Mouse (Mus musculus): ENCODE results near the gene Mrpl1. TPM values are rescaled to one million over a fixed set of nuclear protein-coding genes. Genes with fewer than 3 reads are reported as not detected.

The Mrpl1 gene
- polyA plus RNA-seq, 1 experiment from 2014 or later, result 18.5 TPM

GRCm38 (mm10) chr5:96221812-96222585 lies 12.7 kb downstream of the Mrpl1 start:
- no peaks in the 10 kb centered on the region for H3K9me3 ChIP-seq (ENCODE audit: control insufficient read depth, low read length)
- H3K4me3 ChIP-seq (replicated peaks; ENCODE audit: low read length), result no peak overlapping the region
- peaks cover 19% of the 10 kb centered on the region for H3K36me3 ChIP-seq (replicated peaks; ENCODE audit: control insufficient read depth, insufficient read depth)
- WGBS, result 59% methylated on average over 5 of the region's 5 CpGs
- H3K9ac ChIP-seq, result no peak overlapping the region
- H3K27ac ChIP-seq, result no peak overlapping the region
- no peak overlapping the region for H3K4me2 ChIP-seq (replicated peaks)
- ATAC-seq (ENCODE audit: low FRiP score) (peak; percentile 55; the same call in 1 of the 2 replicates), DNase-seq (ENCODE audit: low spot score) (no peak)
- H3K4me1 ChIP-seq (replicated peaks; ENCODE audit: control insufficient read depth, insufficient read depth, low read length), result no peaks in the 10 kb centered on the region; the same call in 1 of the 2 replicates
- no peaks in the 10 kb centered on the region for H3K27me3 ChIP-seq (ENCODE audit: control insufficient read depth, insufficient read depth, low read length)

DNA sequence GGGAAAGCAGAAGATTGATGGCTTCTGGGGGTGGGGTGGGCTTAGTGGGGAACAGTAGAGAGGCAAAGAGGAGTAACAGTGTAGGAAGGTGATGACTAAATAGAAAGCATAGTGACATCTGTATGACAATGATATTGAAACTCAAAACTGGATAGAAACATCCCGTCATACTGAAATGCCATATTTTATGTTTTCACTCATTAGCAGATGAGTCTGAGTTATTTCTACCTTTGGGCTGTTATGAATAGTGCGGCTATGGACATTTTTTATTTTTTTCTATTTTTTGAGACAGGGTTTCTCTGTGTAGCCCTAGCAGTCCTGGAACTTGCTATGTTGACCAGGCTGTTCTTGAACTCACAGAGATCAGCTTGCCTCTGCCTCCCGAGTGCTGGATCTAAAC lies 13.7 kb downstream of the Mrpl1 start:
- no peaks in the 10 kb centered on the region; the same call in 1 of the 2 replicates for H3K4me1 ChIP-seq (replicated peaks; ENCODE audit: control insufficient read depth, insufficient read depth, low read length)
- no peak overlapping the region for H3K9ac ChIP-seq
- no peaks in the 10 kb centered on the region for H3K27me3 ChIP-seq (ENCODE audit: control insufficient read depth, insufficient read depth, low read length)
- no peak overlapping the region for H3K27ac ChIP-seq
- H3K9me3 ChIP-seq (ENCODE audit: control insufficient read depth, low read length), result no peaks in the 10 kb centered on the region
- peaks cover 19% of the 10 kb centered on the region for H3K36me3 ChIP-seq (replicated peaks; ENCODE audit: control insufficient read depth, insufficient read depth)
- H3K4me3 ChIP-seq (replicated peaks; ENCODE audit: low read length), result no peak overlapping the region
- WGBS, result 98% methylated on average over 3 of the region's 3 CpGs
- no peak for ATAC-seq (ENCODE audit: low FRiP score)
- no peak for DNase-seq (ENCODE audit: low spot score)
- no peak overlapping the region for H3K4me2 ChIP-seq (replicated peaks)

GRCm38 (mm10) chr5:96226490-96226889 lies 17.2 kb downstream of the Mrpl1 start:
- no peak overlapping the region for H3K27ac ChIP-seq
- DNase-seq (ENCODE audit: low spot score) (no peak), ATAC-seq (ENCODE audit: low FRiP score) (no peak)
- peaks cover 38% of the 10 kb centered on the region for H3K36me3 ChIP-seq (replicated peaks; ENCODE audit: control insufficient read depth, insufficient read depth)
- H3K4me3 ChIP-seq (replicated peaks; ENCODE audit: low read length), result no peak overlapping the region
- 91% methylated on average over 8 of the region's 8 CpGs for WGBS
- no peak overlapping the region for H3K9ac ChIP-seq
- no peak overlapping the region for H3K4me2 ChIP-seq (replicated peaks)
- no peaks in the 10 kb centered on the region for H3K9me3 ChIP-seq (ENCODE audit: control insufficient read depth, low read length)
- H3K4me1 ChIP-seq (replicated peaks; ENCODE audit: control insufficient read depth, insufficient read depth, low read length), result no peaks in the 10 kb centered on the region; the same call in 1 of the 2 replicates
- no peaks in the 10 kb centered on the region for H3K27me3 ChIP-seq (ENCODE audit: control insufficient read depth, insufficient read depth, low read length)

DNA sequence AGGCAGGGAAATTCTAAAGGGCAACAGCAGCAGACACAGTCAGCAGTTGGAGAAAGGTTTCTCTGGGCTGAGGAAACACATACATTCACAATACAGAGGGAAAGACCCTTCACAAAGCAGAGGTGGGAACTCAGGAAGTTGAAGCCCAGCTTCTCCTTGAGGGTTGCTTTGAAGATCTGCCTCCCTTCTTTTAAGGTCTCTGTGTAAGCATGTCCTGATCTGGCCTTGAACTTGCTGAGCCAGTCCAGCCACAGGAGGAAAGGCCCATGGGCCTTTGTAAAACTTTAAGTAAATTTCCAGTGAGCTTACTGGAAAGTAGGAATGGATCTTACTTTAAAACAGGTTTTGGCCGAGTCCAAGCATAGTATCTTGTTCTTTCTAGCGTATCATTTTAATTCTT lies 19.7 kb downstream of the Mrpl1 start:
- H3K9me3 ChIP-seq (ENCODE audit: control insufficient read depth, low read length), result no peaks in the 10 kb centered on the region
- no peak overlapping the region for H3K4me2 ChIP-seq (replicated peaks)
- H3K9ac ChIP-seq, result no peak overlapping the region
- H3K36me3 ChIP-seq (replicated peaks; ENCODE audit: control insufficient read depth, insufficient read depth), result peaks cover 48% of the 10 kb centered on the region
- H3K27me3 ChIP-seq (ENCODE audit: control insufficient read depth, insufficient read depth, low read length), result no peaks in the 10 kb centered on the region
- no peaks in the 10 kb centered on the region for H3K4me1 ChIP-seq (replicated peaks; ENCODE audit: control insufficient read depth, insufficient read depth, low read length)
- DNase-seq (ENCODE audit: low spot score) (no peak), ATAC-seq (ENCODE audit: low FRiP score) (no peak)
- no peak overlapping the region for H3K4me3 ChIP-seq (replicated peaks; ENCODE audit: low read length)
- H3K27ac ChIP-seq, result no peak overlapping the region
- WGBS, result 98% methylated on average over 2 of the region's 2 CpGs

DNA sequence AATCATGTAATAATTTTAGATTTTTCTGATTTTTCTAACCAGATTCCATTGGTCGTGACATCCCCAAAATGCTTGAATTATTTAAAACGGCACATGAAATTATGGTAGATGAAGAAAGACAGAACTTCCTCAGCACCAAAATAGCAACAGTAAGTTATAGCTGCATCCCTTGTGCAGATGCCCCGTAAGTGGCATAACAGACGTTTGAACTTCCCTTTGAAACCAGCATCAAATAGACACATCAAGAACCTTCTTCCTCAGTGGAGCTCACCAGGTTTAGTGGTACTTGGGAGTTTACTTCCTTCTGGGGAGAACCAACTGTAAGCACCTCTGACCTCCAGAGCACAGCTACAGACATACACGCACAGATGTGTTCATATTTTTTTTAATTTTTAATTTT lies 29.5 kb downstream of the Mrpl1 start:
- WGBS, result 95% methylated on average over 5 of the region's 5 CpGs

GRCm38 (mm10) chr5:96240856-96241255 lies 31.6 kb downstream of the Mrpl1 start:
- peaks cover 23% of the 10 kb centered on the region for H3K36me3 ChIP-seq (replicated peaks; ENCODE audit: control insufficient read depth, insufficient read depth)
- DNase-seq (ENCODE audit: low spot score), result no peak
- H3K27me3 ChIP-seq (ENCODE audit: control insufficient read depth, insufficient read depth, low read length), result no peaks in the 10 kb centered on the region
- H3K9ac ChIP-seq, result no peak overlapping the region
- no peak overlapping the region for H3K27ac ChIP-seq
- no peaks in the 10 kb centered on the region for H3K4me1 ChIP-seq (replicated peaks; ENCODE audit: control insufficient read depth, insufficient read depth, low read length)
- ATAC-seq (ENCODE audit: low FRiP score), result no peak
- no peak overlapping the region for H3K4me3 ChIP-seq (replicated peaks; ENCODE audit: low read length)
- 80% methylated on average over 1 of the region's 1 CpGs for WGBS
- H3K9me3 ChIP-seq (ENCODE audit: control insufficient read depth, low read length), result no peaks in the 10 kb centered on the region
- no peak overlapping the region for H3K4me2 ChIP-seq (replicated peaks)

More for the DNA sequence above, 29.5 kb downstream of the Mrpl1 start:
- Histone ChIP-seq H3K4me1 (replicated peaks; ENCODE audit: control insufficient read depth, insufficient read depth, low read length) (no peaks in the 10 kb centered on the region), H3K36me3 (replicated peaks; ENCODE audit: control insufficient read depth, insufficient read depth) (peaks cover 23% of the 10 kb centered on the region), H3K9me3 (ENCODE audit: control insufficient read depth, low read length) (no peaks in the 10 kb centered on the region), H3K27me3 (ENCODE audit: control insufficient read depth, insufficient read depth, low read length) (no peaks in the 10 kb centered on the region), H3K27ac (no peak overlapping the region), H3K9ac (no peak overlapping the region), H3K4me2 (replicated peaks) (no peak overlapping the region), H3K4me3 (replicated peaks; ENCODE audit: low read length) (no peak overlapping the region)
- no peak for ATAC-seq (ENCODE audit: low FRiP score)
- no peak for DNase-seq (ENCODE audit: low spot score)

- no peak overlapping the region for H3K27ac ChIP-seq
- H3K9me3 ChIP-seq (ENCODE audit: control insufficient read depth, low read length), result no peaks in the 10 kb centered on the region
- H3K4me1 ChIP-seq (replicated peaks; ENCODE audit: control insufficient read depth, insufficient read depth, low read length), result no peaks in the 10 kb centered on the region
- H3K27me3 ChIP-seq (ENCODE audit: control insufficient read depth, insufficient read depth, low read length), result no peaks in the 10 kb centered on the region
- H3K4me3 ChIP-seq (replicated peaks; ENCODE audit: low read length), result no peak overlapping the region
- ATAC-seq (ENCODE audit: low FRiP score) (no peak), DNase-seq (ENCODE audit: low spot score) (no peak)
- H3K9ac ChIP-seq, result no peak overlapping the region
- WGBS, result 100% methylated on average over 1 of the region's 1 CpGs
- H3K4me2 ChIP-seq (replicated peaks), result no peak overlapping the region
- H3K36me3 ChIP-seq (replicated peaks; ENCODE audit: control insufficient read depth, insufficient read depth), result peaks cover 13% of the 10 kb centered on the region
Observed at GRCm38 (mm10) chr5:96244511-96244910, 35.2 kb downstream of the Mrpl1 start.

DNA sequence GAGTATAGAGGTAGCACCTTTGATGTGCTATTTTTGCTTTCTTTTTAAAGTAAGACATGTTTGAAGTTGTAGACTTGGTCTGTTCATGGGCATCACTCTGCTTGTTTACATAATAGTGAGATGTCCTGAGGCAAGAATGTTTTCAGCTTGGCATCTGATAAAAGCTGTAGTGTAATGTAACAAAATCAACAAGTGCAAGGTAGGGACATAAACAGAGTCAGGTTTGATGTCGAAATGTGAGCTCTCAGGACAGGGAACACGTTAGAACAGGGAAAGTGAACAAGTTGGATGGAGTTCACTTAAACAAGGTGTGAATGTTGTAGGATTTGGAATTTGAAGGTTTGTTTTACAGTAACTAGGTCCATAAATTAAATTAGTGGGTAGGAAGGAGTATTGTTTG lies 44.7 kb downstream of the Mrpl1 start:
- WGBS, result 97% methylated on average over 2 of the region's 2 CpGs
- ATAC-seq (ENCODE audit: low FRiP score), result no peak

DNA sequence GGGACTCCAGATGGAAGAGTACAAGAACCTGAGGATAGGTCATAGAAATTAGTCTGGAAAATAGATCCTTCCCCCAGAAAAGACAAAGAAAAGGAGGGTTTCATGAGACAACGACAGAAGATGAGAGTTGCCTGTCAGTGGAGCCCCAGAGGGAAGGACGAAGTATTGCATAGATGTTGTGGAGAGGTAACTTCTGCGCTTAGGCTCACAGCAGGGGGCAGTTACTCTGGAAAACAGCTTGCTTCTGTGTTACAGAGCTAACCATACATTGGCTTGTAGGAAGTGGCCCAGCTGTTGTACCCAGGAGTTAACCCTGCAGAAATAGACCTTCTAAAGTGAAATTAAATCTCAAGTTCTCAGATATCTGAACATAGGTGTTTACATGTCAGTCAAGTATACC lies 45.9 kb downstream of the Mrpl1 start:
- H3K9me3 ChIP-seq (ENCODE audit: control insufficient read depth, low read length), result no peaks in the 10 kb centered on the region
- H3K9ac ChIP-seq, result no peak overlapping the region
- H3K36me3 ChIP-seq (replicated peaks; ENCODE audit: control insufficient read depth, insufficient read depth), result no peaks in the 10 kb centered on the region
- H3K27me3 ChIP-seq (ENCODE audit: control insufficient read depth, insufficient read depth, low read length), result no peaks in the 10 kb centered on the region
- no peak overlapping the region for H3K4me2 ChIP-seq (replicated peaks)
- WGBS, result 80% methylated on average over 3 of the region's 3 CpGs
- DNase-seq (ENCODE audit: low spot score) (no peak), ATAC-seq (ENCODE audit: low FRiP score) (no peak)
- H3K4me3 ChIP-seq (replicated peaks; ENCODE audit: low read length), result no peak overlapping the region
- H3K27ac ChIP-seq, result no peak overlapping the region
- H3K4me1 ChIP-seq (replicated peaks; ENCODE audit: control insufficient read depth, insufficient read depth, low read length), result no peaks in the 10 kb centered on the region

More for the DNA sequence above, 44.7 kb downstream of the Mrpl1 start:
- Histone ChIP-seq H3K4me2 (replicated peaks) (no peak overlapping the region), H3K36me3 (replicated peaks; ENCODE audit: control insufficient read depth, insufficient read depth) (no peaks in the 10 kb centered on the region), H3K4me3 (replicated peaks; ENCODE audit: low read length) (no peak overlapping the region), H3K27ac (no peak overlapping the region), H3K9me3 (ENCODE audit: control insufficient read depth, low read length) (no peaks in the 10 kb centered on the region), H3K9ac (no peak overlapping the region), H3K4me1 (replicated peaks; ENCODE audit: control insufficient read depth, insufficient read depth, low read length) (no peaks in the 10 kb centered on the region), H3K27me3 (ENCODE audit: control insufficient read depth, insufficient read depth, low read length) (no peaks in the 10 kb centered on the region)
- no peak for DNase-seq (ENCODE audit: low spot score)
